Mouse (Mus musculus) liver, embryonic 11.5 days (tissue): Measurements from ENCODE around the gene Zfp90. TPM values are rescaled to one million over a fixed set of nuclear protein-coding genes. Genes with fewer than 3 reads are reported as not detected.

ENCODE experiments used
- ATAC-seq: fragments of 200-750 bp; cut with Nextera tagmentation; replicated peaks from 2 replicates; pipeline ENCODE4 v1.8.0; 2017; ENCODE audit warnings: moderate number of reproducible peaks, mild to moderate bottlenecking, moderate TSS enrichment, moderate library complexity; ENCODE audit not compliant: low FRiP score
- DNase-seq: peaks from one replicate; pipeline ENCODE4 v3.0.0-alpha.2; 2017; ENCODE audit warnings: low spot score
- H3K27ac ChIP-seq: fragments of 300-500 bp; sonication (generic); 2 replicates; pipeline ENCODE4 v1.5.1; 2014; ENCODE audit warnings: mild to moderate bottlenecking, low read depth, low read length, control low read depth
- H3K27me3 ChIP-seq: fragments of 300-500 bp; sonication (generic); replicated peaks from 2 replicates; pipeline ENCODE4 v1.6.1; 2014; ENCODE audit warnings: low read length, mixed read lengths; ENCODE audit not compliant: control insufficient read depth, insufficient read depth
- H3K36me3 ChIP-seq: fragments of 300-500 bp; sonication (generic); 2 replicates; pipeline ENCODE4 v1.6.1; 2014; ENCODE audit warnings: mild to moderate bottlenecking, low read length, moderate library complexity, mixed read lengths; ENCODE audit not compliant: control insufficient read depth, insufficient read depth
- H3K4me1 ChIP-seq: fragments of 300-500 bp; sonication (generic); replicated peaks from 2 replicates; pipeline ENCODE4 v1.6.1; 2014; ENCODE audit warnings: low read length, mixed read lengths; ENCODE audit not compliant: control insufficient read depth, insufficient read depth
- H3K4me2 ChIP-seq: fragments of 300-500 bp; sonication (generic); 2 replicates; pipeline ENCODE4 v1.6.1; 2014; ENCODE audit warnings: mild to moderate bottlenecking, control low read depth, moderate library complexity
- H3K4me3 ChIP-seq: fragments of 300-500 bp; sonication (generic); 2 replicates; pipeline ENCODE4 v1.5.1; 2014; ENCODE audit warnings: low read depth, low read length, control low read depth
- H3K9ac ChIP-seq: fragments of 300-500 bp; sonication (generic); 2 replicates; pipeline ENCODE4 v1.6.1; 2014; ENCODE audit warnings: low read depth, low read length, control low read depth
- H3K9me3 ChIP-seq: fragments of 300-500 bp; sonication (generic); 2 replicates; pipeline ENCODE4 v1.6.1; 2016; ENCODE audit warnings: low read length, inconsistent platforms, mixed read lengths; ENCODE audit not compliant: control insufficient read depth
- whole genome bisulfite sequencing: fragments of 180-500 bp; shearing (Covaris S2); extraction: QIAGEN DNeasy Blood & Tissue Kit; methylation state at CpG from one replicate; pipeline ENCODE4 v1.1.7; 2014; 5-methylcytosine and 5-hydroxymethylcytosine counted together
- polyA plus RNA-seq: library from polyadenylated mRNA; unstranded; fragments of >200 nt; fragmentation: Nextera tagmentation; extraction: Ambion mirVana; gene quantifications from 2 replicates; pipeline ENCODE4 v1.2.1, GENCODE M21; 2014

Gene Zfp90
- polyA plus RNA-seq, 1 experiment from 2014 or later: 9.2 TPM

DNA sequence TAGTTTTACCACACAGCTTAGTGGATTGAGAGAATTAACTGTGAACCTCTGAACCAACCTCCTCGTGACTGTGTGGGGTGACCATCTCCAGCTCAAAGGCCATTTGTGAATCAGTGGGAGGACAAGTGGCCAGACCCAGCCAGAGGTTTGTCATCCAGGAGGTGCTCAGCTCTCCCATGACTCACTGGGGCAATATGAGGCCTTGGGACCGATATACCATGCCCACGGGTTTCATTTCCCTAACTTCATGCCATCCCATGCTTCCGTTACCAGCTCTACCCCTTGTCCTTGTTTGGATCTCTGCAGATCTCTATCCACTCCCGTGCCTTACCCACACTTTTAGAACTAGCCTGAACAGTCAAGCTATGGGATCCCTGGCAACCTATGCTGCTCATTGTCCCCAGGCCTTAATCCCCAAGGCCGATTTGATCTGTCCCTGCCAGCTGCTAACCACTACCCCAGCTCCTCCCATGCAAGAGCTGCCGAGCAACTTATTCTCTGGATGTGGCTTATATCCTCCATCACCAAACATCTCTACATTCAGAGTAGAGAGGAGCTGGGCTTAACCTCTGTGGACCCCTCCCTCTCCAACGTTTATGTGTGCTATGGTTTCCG, 27.2 kb upstream of the Zfp90 start:
- no peaks in the 10 kb centered on the region for H3K36me3 ChIP-seq
- H3K27ac ChIP-seq: no peak overlapping the region
- no peaks in the 10 kb centered on the region for H3K4me1 ChIP-seq
- DNase-seq (no peak), ATAC-seq (no peak)
- H3K9me3 ChIP-seq: no peaks in the 10 kb centered on the region
- H3K9ac ChIP-seq: no peak overlapping the region
- 81% methylated on average over 9 of the region's 9 CpGs for WGBS
- no peaks in the 10 kb centered on the region; the same call in 1 of the 2 replicates for H3K27me3 ChIP-seq
- H3K4me3 ChIP-seq: no peak overlapping the region
- no peak overlapping the region for H3K4me2 ChIP-seq

DNA sequence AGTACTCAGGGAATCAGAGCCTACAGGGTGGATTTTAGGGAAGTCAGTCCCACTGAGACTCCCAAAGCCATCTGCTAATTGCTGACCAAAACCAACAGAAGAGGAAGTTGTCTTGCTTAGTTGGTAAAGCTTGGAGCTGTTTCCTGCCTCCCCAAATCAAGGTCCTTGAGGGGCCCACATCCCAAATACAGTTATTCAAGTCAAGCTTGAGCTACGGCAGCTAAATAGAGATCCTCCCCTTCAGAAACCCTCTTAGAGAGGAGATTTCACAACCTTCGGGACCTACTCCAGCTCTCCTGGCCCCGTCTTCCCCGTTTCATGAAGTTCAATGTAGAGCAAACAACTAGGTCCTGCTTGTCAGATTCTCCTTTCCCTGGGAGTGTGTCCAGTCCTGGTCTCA, 20.6 kb upstream of the Zfp90 start:
- no peak for ATAC-seq
- H3K36me3 ChIP-seq: no peaks in the 10 kb centered on the region
- no peak for DNase-seq
- H3K9ac ChIP-seq: no peak overlapping the region
- H3K27ac ChIP-seq: no peak overlapping the region
- no peaks in the 10 kb centered on the region for H3K4me1 ChIP-seq
- no peaks in the 10 kb centered on the region for H3K9me3 ChIP-seq
- WGBS: 55% methylated on average over 4 of the region's 4 CpGs
- H3K4me2 ChIP-seq: no peak overlapping the region
- no peaks in the 10 kb centered on the region for H3K27me3 ChIP-seq
- H3K4me3 ChIP-seq: no peak overlapping the region

DNA sequence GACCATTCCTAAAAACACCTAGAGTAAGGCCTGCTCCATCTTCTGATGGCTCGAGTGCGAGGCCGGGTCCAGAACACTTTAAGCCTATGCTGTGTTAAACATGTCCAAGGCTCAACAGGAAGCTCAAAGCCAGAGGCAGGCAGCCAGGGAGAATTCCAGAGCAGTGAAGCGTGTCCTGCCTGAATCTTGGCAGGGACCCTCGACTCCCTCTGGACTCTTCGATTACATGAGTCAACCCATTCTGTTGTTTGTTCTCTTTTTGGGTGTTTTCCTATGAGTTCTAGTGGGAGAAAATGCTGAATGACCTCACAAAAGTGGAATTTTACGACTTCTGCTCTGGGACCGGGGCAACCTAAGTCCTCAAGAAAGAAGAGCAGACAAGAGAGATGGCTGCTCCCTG, 15.4 kb upstream of the Zfp90 start:
- 69% methylated on average over 8 of the region's 8 CpGs for WGBS
- Histone ChIP-seq H3K36me3 (no peaks in the 10 kb centered on the region), H3K4me3 (no peak overlapping the region), H3K27ac (no peak overlapping the region), H3K9ac (no peak overlapping the region), H3K4me1 (no peaks in the 10 kb centered on the region), H3K4me2 (no peak overlapping the region), H3K9me3 (no peaks in the 10 kb centered on the region), H3K27me3 (no peaks in the 10 kb centered on the region)
- DNase-seq (no peak), ATAC-seq (no peak)

DNA sequence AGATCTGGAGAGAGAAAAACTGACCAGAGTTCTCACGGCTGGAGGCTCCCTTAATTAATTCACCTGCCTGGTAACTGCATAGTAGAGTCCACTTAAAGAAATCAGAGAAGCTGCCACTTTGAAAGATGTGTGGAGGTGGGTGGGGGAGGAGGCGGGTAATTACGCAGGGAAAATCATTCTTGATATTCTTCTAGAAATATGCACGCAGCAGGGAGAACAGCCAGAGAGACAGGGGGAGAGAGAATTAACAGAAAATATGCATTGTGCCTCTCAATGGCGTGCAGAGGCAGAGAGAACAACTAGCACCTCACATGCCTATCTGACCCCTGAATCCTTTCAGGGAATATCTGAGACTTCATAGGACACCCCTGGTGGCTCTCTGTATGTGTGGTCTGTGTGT, 14.9 kb upstream of the Zfp90 start:
- Histone ChIP-seq H3K27me3 (no peaks in the 10 kb centered on the region), H3K36me3 (no peaks in the 10 kb centered on the region), H3K4me2 (no peak overlapping the region), H3K27ac (no peak overlapping the region), H3K9me3 (no peaks in the 10 kb centered on the region), H3K9ac (no peak overlapping the region), H3K4me3 (no peak overlapping the region), H3K4me1 (0 out of 2 replicates have a peak, but pooled peaks cover 1% of the 10 kb centered on the region)
- DNase-seq: no peak
- no peak for ATAC-seq
- 57% methylated on average over 5 of the region's 5 CpGs for WGBS

DNA sequence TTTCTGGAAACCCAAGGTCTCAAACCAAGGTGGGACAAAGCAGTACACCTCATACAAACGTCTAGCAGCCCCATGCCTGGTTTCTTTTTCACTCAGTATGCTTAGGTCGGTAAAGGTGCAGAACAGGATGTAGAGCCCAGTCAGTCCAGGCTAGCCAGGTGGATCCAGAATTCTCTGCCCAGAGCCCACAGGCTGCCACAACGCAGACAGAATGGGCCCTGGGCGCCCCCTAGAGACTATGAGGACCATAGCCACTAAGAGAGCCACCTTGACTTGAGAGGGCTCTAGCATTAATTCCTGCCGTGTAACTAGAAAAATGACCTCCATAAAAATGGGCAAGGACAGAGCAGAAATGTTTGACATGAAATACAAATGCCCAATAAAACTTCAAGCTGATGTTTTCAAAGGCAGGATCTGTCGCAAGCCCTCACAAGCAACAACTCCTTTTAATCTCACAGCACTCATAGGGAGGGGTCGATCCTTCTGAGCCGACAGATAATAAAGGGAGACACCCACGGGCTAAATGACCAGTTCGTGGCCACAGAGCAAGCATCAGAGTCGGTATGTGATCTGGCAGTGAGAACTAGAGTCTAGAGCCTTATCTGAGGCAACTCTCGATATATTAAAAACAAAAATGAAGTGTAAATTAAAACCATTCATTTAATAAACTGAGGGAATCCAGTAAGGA, 11.7 kb upstream of the Zfp90 start:
- H3K27me3 ChIP-seq: no peaks in the 10 kb centered on the region
- no peak overlapping the region for H3K9ac ChIP-seq
- H3K4me3 ChIP-seq: no peak overlapping the region
- H3K36me3 ChIP-seq: no peaks in the 10 kb centered on the region
- 29% methylated on average over 12 of the region's 12 CpGs for WGBS
- H3K4me1 ChIP-seq: 0 out of 2 replicates have a peak, but pooled peaks cover 3% of the 10 kb centered on the region
- 0 out of 2 replicates have a peak, but pooled peaks have one; percentile 26 for ATAC-seq
- peak; percentile 40 for DNase-seq
- H3K27ac ChIP-seq: no peak overlapping the region
- 0 out of 2 replicates have a peak overlapping the region, but pooled peaks have one; percentile 6 for H3K4me2 ChIP-seq
- no peaks in the 10 kb centered on the region for H3K9me3 ChIP-seq

DNA sequence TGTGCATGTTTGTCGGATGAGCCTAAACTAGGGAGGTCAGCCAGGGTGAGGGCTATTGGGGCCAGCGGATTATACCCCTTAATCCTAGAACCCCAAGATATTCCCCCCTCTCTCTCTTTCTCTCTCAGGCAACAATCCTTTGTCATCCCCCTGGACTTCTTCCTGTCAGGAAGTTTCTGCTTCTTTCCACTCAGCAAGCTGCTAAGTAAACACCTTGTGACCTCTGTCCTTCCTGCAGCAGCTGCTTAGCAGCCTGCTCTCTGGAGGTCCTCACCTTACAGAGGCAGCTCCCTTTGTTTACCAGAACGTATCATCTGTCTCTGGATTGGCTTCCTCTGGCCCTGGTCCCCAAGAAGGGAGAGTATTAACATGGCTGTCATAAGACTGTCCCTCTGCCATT, 10.3 kb upstream of the Zfp90 start:
- H3K4me1 ChIP-seq: 0 out of 2 replicates have a peak, but pooled peaks cover 3% of the 10 kb centered on the region
- no peak overlapping the region for H3K4me2 ChIP-seq
- H3K36me3 ChIP-seq: no peaks in the 10 kb centered on the region
- no peak overlapping the region for H3K27ac ChIP-seq
- H3K9ac ChIP-seq: no peak overlapping the region
- ATAC-seq: no peak
- 41% methylated on average over 3 of the region's 3 CpGs for WGBS
- DNase-seq: no peak
- no peak overlapping the region for H3K4me3 ChIP-seq
- no peaks in the 10 kb centered on the region for H3K27me3 ChIP-seq
- H3K9me3 ChIP-seq: no peaks in the 10 kb centered on the region

DNA sequence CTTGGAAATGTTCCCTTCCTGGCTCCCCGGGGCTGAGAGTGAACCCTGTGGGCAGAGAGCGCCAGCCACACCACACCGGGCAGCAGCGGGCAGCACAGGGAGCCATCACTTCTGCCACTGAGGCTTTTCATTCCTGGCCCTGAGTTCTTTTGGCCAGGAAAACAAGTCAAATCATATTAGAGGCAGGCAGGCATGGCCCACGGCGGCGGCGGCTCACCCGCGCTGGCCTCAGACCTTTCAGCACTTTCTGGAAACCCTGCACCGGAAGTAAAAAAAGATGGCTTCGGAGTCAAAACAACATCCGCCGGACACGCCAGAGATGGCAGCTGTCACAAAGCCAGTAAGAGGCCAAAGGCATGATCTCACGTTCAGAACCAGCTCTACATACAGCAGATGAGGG, 9.3 kb upstream of the Zfp90 start:
- DNase-seq: no peak
- 81% methylated on average over 16 of the region's 16 CpGs for WGBS
- no peak overlapping the region for H3K27ac ChIP-seq

DNA sequence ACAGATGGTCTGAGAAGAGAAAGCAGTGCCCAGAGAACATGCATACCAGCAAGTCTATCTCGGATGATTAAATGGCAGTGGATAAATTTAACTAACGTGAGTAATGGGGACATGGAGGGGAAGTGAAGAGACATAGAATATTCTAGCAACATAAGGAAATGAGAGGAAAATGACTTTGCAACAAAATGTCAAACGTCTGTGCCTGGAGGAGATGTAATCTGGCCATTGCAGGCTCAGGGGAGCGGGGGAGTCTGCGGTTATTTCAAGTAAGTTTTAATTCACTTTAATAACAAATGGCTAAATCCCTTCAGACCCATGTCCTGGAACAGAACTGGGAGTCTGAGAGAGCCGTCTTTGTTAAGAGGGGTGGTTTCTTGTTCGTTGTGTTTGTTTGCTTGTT, 5.1 kb upstream of the Zfp90 start:
- DNase-seq (no peak), ATAC-seq (no peak)
- H3K9me3 ChIP-seq: no peaks in the 10 kb centered on the region
- H3K4me1 ChIP-seq: peaks cover 6% of the 10 kb centered on the region; the same call in 1 of the 2 replicates
- no peak overlapping the region for H3K4me2 ChIP-seq
- WGBS: 59% methylated on average over 7 of the region's 7 CpGs
- H3K27me3 ChIP-seq: no peaks in the 10 kb centered on the region
- no peak overlapping the region for H3K27ac ChIP-seq
- H3K9ac ChIP-seq: no peak overlapping the region
- no peak overlapping the region for H3K4me3 ChIP-seq
- H3K36me3 ChIP-seq: no peaks in the 10 kb centered on the region

More for the DNA sequence above, 9.3 kb upstream of the Zfp90 start:
- Histone ChIP-seq H3K27me3 (no peaks in the 10 kb centered on the region), H3K4me2 (no peak overlapping the region), H3K36me3 (no peaks in the 10 kb centered on the region), H3K9ac (no peak overlapping the region), H3K4me1 (0 out of 2 replicates have a peak, but pooled peaks cover 3% of the 10 kb centered on the region), H3K9me3 (no peaks in the 10 kb centered on the region), H3K4me3 (no peak overlapping the region)
- ATAC-seq: no peak

DNA sequence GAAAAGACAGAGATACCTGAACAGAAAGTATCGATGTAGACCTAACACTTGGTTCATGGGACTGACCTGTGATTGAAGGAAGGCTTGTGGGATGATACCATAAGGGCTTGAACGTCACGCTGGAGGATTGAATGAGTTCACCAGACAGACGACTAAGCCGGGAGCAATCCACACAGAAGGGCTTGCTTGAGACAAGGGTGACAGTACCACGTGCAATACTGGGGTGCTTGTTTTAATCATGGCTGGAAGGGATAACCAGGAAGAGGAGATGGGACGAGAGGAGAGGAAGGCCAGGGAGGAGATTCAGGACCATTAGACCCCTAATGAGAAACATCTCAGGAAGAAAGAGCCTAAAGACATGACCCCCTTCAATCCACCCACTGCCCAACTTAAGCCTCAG, 4.6 kb upstream of the Zfp90 start:
- 73% methylated on average over 7 of the region's 7 CpGs for WGBS
- DNase-seq: no peak
- H3K4me3 ChIP-seq: no peak overlapping the region

More for the DNA sequence above, 4.6 kb upstream of the Zfp90 start:
- Histone ChIP-seq H3K27ac (no peak overlapping the region), H3K9ac (no peak overlapping the region), H3K36me3 (no peaks in the 10 kb centered on the region), H3K9me3 (no peaks in the 10 kb centered on the region), H3K4me2 (no peak overlapping the region), H3K27me3 (no peaks in the 10 kb centered on the region), H3K4me1 (peaks cover 2% of the 10 kb centered on the region; the same call in 1 of the 2 replicates)
- ATAC-seq: no peak
